Mouse (Mus musculus) Patski (cell line): ENCODE data around the gene Nup50. TPM values are rescaled to one million over a fixed set of nuclear protein-coding genes. Genes with fewer than 3 reads are reported as not detected.

Experiments
- ATAC-seq: fragments of 100-300 bp; one replicate; pipeline ENCODE4 v1.8.0; 2021
- CTCF ChIA-PET: fragments of 350-600 bp; sonication (Branson Sonifier 250); formaldehyde crosslinking; loops from one replicate; lab custom pipeline; 2022; ENCODE audit warnings: inconsistent platforms; lab: Charles Lee
- POLR2A ChIA-PET: fragments of 350-600 bp; sonication (Branson Sonifier 250); formaldehyde crosslinking; loops from one replicate; lab custom pipeline; 2022; ENCODE audit warnings: antibody characterized with exemption, inconsistent platforms; lab: Charles Lee
- DNase-seq: peaks from one replicate; pipeline ENCODE4 v3.0.0-alpha.2; 2011; ENCODE audit warnings: low read depth, low spot score
- H3K27me3 ChIP-seq: fragments of 371-371 bp; one replicate; pipeline ENCODE4 v1.5.1; 2021
- CTCF ChIP-seq: fragments of 100-300 bp; IDR thresholded peaks from one replicate; pipeline ENCODE4 v1.5.1; 2021
- in situ Hi-C: fragments of 300-500 bp; cut with MboI; formaldehyde crosslinking; loops from 3 replicates; pipeline ENCODE4 v1.11.1; 2018; ENCODE audit warnings: low pct_unique_long_range_greater_than_20kb, mixed read lengths
- polyA plus RNA-seq: library from polyadenylated mRNA; unstranded; gene quantifications from one replicate; pipeline ENCODE4 v1.2.3, GENCODE M21; 2021

The Nup50 gene
- polyA plus RNA-seq, 1 experiment from 2014 or later = 41.5 TPM

GRCm38 (mm10) chr15:84913201-84913600, 10.0 kb upstream of the Nup50 start:
- ATAC-seq = no peak
- ChIA-PET CTCF (no interaction called here), POLR2A (no interaction called here)
- in situ Hi-C loops = no loop called here
- no peaks in the 10 kb centered on the region for H3K27me3 ChIP-seq
- no peak for TF ChIP-seq CTCF
- no peak for DNase-seq

- H3K27me3 ChIP-seq = no peaks in the 10 kb centered on the region
- POLR2A ChIA-PET = no interaction called here
- in situ Hi-C loops = loop anchor here (10.0 kb wide), 1 partner anchor 165 kb away; no protein-coding TSS in a partner anchor
- no peak for TF ChIP-seq CTCF
- ATAC-seq (no peak), DNase-seq (no peak)
- CTCF ChIA-PET = interaction anchor here (0.6 kb wide), 1 partner anchor 254 kb away, joined by 3 read pairs; no protein-coding TSS in a partner anchor
These were observed 3.3 kb upstream of the Nup50 start, which contains the start of gene Gm29666 for GRCm38 (mm10) chr15:84919938-84920337. Gene Gm29666, minus strand, starts transcription at chr15:84920038.

- no peaks in the 10 kb centered on the region for H3K27me3 ChIP-seq
- ChIA-PET POLR2A (interaction anchor here (0.7 to 1.5 kb wide), 2 partner anchors 64 to 72 kb away, joined by 3 read pairs; no protein-coding TSS in a partner anchor), CTCF (interaction anchor here (1.0 to 2.8 kb wide), 6 partner anchors 11 to 165 kb away, joined by 3 to 14 read pairs (median 6); no protein-coding TSS in a partner anchor)
- ATAC-seq (peak; percentile 49), DNase-seq (no peak)
- no peak for TF ChIP-seq CTCF
- in situ Hi-C loops = loop anchor here (10.0 kb wide), 1 partner anchor 169 kb away; no protein-coding TSS in a partner anchor
These were observed 434 bp downstream of the Nup50 start for GRCm38 (mm10) chr15:84923508-84924181.

DNA sequence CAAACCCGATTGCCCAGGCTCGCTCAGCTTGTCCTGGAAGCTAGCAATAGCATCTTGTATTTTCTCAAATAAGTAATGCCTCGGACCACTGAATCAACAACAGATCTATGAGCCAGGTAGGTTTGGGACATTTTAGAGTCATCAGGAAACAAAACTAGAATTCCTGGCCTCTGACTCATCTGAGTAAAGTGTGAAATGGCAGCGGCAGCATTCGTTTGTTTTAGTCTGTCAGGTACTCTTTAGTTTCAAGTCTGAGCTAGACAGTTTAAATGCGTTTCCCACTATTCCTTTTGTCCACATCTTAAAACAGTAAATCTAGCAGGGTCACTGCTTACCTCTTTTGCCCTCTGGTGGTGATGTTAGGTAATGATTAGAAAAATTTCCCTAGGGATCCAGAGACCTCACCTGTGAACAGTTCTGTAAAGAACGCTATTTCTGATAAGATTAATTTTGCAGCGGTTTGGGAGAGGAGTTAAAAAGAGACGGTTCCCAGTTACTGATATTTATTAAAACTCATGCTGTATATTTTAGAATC, 1.6 kb downstream of the Nup50 start:
- in situ Hi-C loops = loop anchor here (10.0 kb wide), 1 partner anchor 170 kb away; no protein-coding TSS in a partner anchor
- peak; percentile 21 for ATAC-seq
- no peaks in the 10 kb centered on the region for H3K27me3 ChIP-seq
- POLR2A ChIA-PET = interaction anchor here (1.5 kb wide), 1 partner anchor 71 kb away, joined by 3 read pairs; no protein-coding TSS in a partner anchor
- peak; percentile 6 for DNase-seq
- CTCF ChIA-PET = interaction anchor here (1.0 to 2.8 kb wide), 18 partner anchors 8 to 170 kb away, joined by 3 to 16 read pairs (median 4); partner anchors contain the start of gene 5031439G07Rik
- TF ChIP-seq CTCF = no peak

- POLR2A ChIA-PET = interaction anchor here (1.0 kb wide), 1 partner anchor 59 kb away, joined by 3 read pairs; no protein-coding TSS in a partner anchor
- ATAC-seq (no peak), DNase-seq (no peak)
- CTCF ChIA-PET = interaction anchor here (0.5 to 2.8 kb wide), 21 partner anchors 8 to 171 kb away, joined by 3 to 16 read pairs (median 3); partner anchors contain the start of gene 5031439G07Rik
- peak; percentile 69 for TF ChIP-seq CTCF
- in situ Hi-C loops = loop anchor here (10.0 kb wide), 1 partner anchor 171 kb away; no protein-coding TSS in a partner anchor
- no peaks in the 10 kb centered on the region for H3K27me3 ChIP-seq
These were observed 2.3 kb downstream of the Nup50 start for GRCm38 (mm10) chr15:84925495-84926018.

DNA sequence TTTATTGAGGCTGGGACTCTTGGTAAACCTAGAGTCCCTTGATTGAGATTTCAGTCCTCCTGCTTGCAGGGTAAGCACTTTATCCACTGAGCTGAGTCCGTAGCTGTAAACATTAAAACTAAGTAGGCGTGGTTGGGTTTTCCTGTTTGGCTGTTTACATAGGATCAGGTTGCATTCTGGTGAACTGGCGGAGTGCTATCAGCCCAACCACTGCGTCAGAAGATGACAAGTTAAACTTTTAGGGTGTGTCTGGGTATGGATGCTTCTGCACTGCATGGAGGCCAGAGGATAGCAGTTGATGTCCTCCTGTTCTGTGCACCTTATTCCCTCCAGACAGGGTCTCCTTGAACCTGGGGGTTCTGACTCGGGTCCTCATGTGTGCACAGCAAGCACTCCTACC, 9.1 kb downstream of the Nup50 start:
- in situ Hi-C loops = loop anchor here (5.0 kb wide), 2 partner anchors 65 to 140 kb away; no protein-coding TSS in a partner anchor
- no peak for DNase-seq
- CTCF ChIA-PET = interaction anchor here (1.0 kb wide), 1 partner anchor 9 kb away, joined by 5 read pairs; no protein-coding TSS in a partner anchor
- ATAC-seq = no peak
- no peak for TF ChIP-seq CTCF
- no peaks in the 10 kb centered on the region for H3K27me3 ChIP-seq
- POLR2A ChIA-PET = interaction anchor here (1.0 to 2.1 kb wide), 2 partner anchors 9 to 15 kb away, joined by 3 to 6 read pairs; no protein-coding TSS in a partner anchor

DNA sequence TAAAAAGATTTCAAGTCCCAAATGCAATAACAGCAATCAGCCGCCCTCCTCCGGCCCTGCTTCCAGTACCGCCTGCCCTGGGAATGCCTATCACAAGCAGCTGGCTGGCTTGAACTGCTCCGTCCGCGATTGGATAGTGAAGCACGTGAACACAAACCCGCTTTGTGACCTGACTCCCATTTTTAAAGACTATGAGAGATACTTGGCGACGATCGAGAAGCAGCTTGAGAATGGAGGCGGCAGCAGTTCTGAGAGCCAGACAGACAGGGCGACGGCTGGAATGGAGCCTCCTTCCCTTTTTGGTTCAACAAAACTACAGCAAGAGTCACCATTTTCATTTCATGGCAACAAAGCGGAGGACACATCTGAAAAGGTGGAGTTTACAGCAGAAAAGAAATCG, 11.7 kb downstream of the Nup50 start:
- in situ Hi-C loops = loop anchor here (5.0 kb wide), 2 partner anchors 62 to 137 kb away; no protein-coding TSS in a partner anchor
- POLR2A ChIA-PET = interaction anchor here (0.8 to 1.4 kb wide), 2 partner anchors 13 to 127 kb away, joined by 3 read pairs; no protein-coding TSS in a partner anchor
- DNase-seq (no peak), ATAC-seq (no peak)
- CTCF ChIA-PET = interaction anchor here (3.2 kb wide), 1 partner anchor 10 kb away, joined by 14 read pairs; no protein-coding TSS in a partner anchor
- no peak for TF ChIP-seq CTCF
- H3K27me3 ChIP-seq = no peaks in the 10 kb centered on the region

DNA sequence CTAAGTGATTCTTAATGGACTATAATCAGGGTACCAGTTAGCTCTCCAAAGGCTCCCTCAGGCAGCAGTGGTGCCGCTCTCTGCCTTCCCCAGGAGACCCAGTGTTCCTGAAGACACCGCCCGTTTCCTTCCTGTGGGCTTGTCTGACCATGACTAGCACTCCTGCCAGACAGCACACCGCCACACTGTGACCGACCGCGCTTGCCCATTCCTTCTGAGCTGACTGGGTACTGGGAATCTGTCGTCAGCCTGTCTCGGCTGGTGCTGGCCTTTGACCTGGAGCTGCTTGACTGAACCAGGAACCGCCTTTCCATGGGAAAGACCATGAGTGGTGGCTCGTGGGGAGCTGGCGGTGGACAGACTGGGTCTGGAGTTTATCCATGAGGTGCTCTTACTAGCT, 16.9 kb downstream of the Nup50 start:
- POLR2A ChIA-PET = no interaction called here
- TF ChIP-seq CTCF = no peak
- DNase-seq (no peak), ATAC-seq (no peak)
- CTCF ChIA-PET = interaction anchor here (1.9 to 3.6 kb wide), 3 partner anchors 8 to 23 kb away, joined by 5 to 16 read pairs (median 8); no protein-coding TSS in a partner anchor
- no peaks in the 10 kb centered on the region for H3K27me3 ChIP-seq
- in situ Hi-C loops = no loop called here

GRCm38 (mm10) chr15:84942647-84943285, 19.6 kb downstream of the Nup50 start:
- in situ Hi-C loops = no loop called here
- ChIA-PET POLR2A (interaction anchor here (1.0 kb wide), 1 partner anchor 53 kb away, joined by 3 read pairs; no protein-coding TSS in a partner anchor), CTCF (interaction anchor here (2.7 kb wide), 1 partner anchor 18 kb away, joined by 11 read pairs; no protein-coding TSS in a partner anchor)
- DNase-seq = no peak
- no peak for TF ChIP-seq CTCF
- ATAC-seq = no peak
- no peaks in the 10 kb centered on the region for H3K27me3 ChIP-seq
